Mouse (Mus musculus): ENCODE measurements around the gene Bri3bp. TPM values are rescaled to one million over a fixed set of nuclear protein-coding genes. Genes with fewer than 3 reads are reported as not detected.

Gene Bri3bp
- polyA plus RNA-seq, 1 experiment: 45.8 TPM

GRCm38 (mm10) chr5:125466483-125466882 lies 25.1 kb downstream of the Bri3bp start:
- no peaks in the 10 kb centered on the region for H3K27me3 ChIP-seq (ENCODE audit: control insufficient read depth, insufficient read depth, low read length, poor library complexity, severe bottlenecking)
- no peak overlapping the region for H3K4me3 ChIP-seq (ENCODE audit: low read depth, low read length)
- H3K4me1 ChIP-seq (ENCODE audit: control insufficient read depth, insufficient read depth, low read length): peaks cover 4% of the 10 kb centered on the region
- TF ChIP-seq EP300 (IDR thresholded peaks at IDR 0.05; ENCODE audit: insufficient read depth, low read depth, low read length): no peak
- TF ChIP-seq CTCF (IDR thresholded peaks at IDR 0.05; ENCODE audit: low read depth, low read length): no peak
- no peak for TF ChIP-seq POLR2A (IDR thresholded peaks at IDR 0.05; ENCODE audit: insufficient read depth, low read length)
- no peaks in the 10 kb centered on the region for H3K9me3 ChIP-seq (replicated peaks; ENCODE audit: control insufficient read depth, insufficient read depth, low read length, poor library complexity, severe bottlenecking)
- no peak overlapping the region for H3K27ac ChIP-seq (ENCODE audit: insufficient read depth, low read length)
- no peak overlapping the region for H3K9ac ChIP-seq (ENCODE audit: low read depth, poor library complexity, severe bottlenecking)
- H3K36me3 ChIP-seq (ENCODE audit: control insufficient read depth, insufficient read depth, low read length, poor library complexity, severe bottlenecking): no peaks in the 10 kb centered on the region

- Histone ChIP-seq H3K27ac (ENCODE audit: insufficient read depth, low read length) (no peak overlapping the region), H3K27me3 (ENCODE audit: control insufficient read depth, insufficient read depth, low read length, poor library complexity, severe bottlenecking) (no peaks in the 10 kb centered on the region), H3K4me1 (ENCODE audit: control insufficient read depth, insufficient read depth, low read length) (peaks cover 4% of the 10 kb centered on the region), H3K36me3 (ENCODE audit: control insufficient read depth, insufficient read depth, low read length, poor library complexity, severe bottlenecking) (no peaks in the 10 kb centered on the region), H3K9me3 (replicated peaks; ENCODE audit: control insufficient read depth, insufficient read depth, low read length, poor library complexity, severe bottlenecking) (no peaks in the 10 kb centered on the region), H3K9ac (ENCODE audit: low read depth, poor library complexity, severe bottlenecking) (no peak overlapping the region), H3K4me3 (ENCODE audit: low read depth, low read length) (no peak overlapping the region)
- TF ChIP-seq POLR2A (IDR thresholded peaks at IDR 0.05; ENCODE audit: insufficient read depth, low read length) (no peak), CTCF (IDR thresholded peaks at IDR 0.05; ENCODE audit: low read depth, low read length) (no peak), EP300 (IDR thresholded peaks at IDR 0.05; ENCODE audit: insufficient read depth, low read depth, low read length) (no peak)
These were observed 25.9 kb downstream of the Bri3bp start for GRCm38 (mm10) chr5:125467261-125467660.

GRCm38 (mm10) chr5:125470713-125471112 lies 29.3 kb downstream of the Bri3bp start:
- no peak overlapping the region for H3K27ac ChIP-seq (ENCODE audit: insufficient read depth, low read length)

DNA sequence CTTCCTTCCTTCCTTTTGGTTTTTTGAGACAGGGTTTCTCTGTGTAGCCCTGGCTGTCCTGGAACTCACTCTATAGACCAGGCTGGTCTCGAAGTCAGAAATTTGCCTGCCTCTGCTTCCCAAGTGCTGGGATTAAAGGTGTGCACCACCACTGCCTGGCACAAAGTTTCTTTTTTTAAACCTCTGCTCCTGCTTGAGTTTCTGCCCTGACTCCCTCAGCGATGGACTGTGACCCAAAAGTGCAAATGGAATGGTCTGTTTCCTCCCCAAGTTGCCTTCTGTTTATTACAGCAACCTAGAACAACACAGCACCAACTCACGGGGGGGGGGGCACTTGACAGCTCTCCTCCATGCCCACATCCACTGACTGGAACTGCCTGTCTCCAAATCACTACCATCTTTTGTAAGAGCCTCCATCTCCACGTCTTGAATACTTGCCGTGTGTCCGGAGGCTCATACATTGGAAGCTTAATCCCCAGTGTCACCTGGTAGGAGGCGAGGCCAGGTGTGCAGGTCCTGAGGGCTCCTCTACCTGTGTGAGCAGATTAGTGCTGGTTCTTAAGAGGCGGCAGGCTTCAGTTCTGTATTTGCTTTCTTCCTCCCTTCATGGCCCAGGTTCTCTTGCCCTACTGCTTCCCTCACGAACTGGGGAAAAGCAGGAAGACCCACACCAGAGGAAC lies 31.6 kb downstream of the Bri3bp start:
- TF ChIP-seq POLR2A (IDR thresholded peaks at IDR 0.05; ENCODE audit: insufficient read depth, low read length) (no peak), CTCF (IDR thresholded peaks at IDR 0.05; ENCODE audit: low read depth, low read length) (no peak), EP300 (IDR thresholded peaks at IDR 0.05; ENCODE audit: insufficient read depth, low read depth, low read length) (no peak)
- Histone ChIP-seq H3K4me3 (ENCODE audit: low read depth, low read length) (no peak overlapping the region), H3K36me3 (ENCODE audit: control insufficient read depth, insufficient read depth, low read length, poor library complexity, severe bottlenecking) (no peaks in the 10 kb centered on the region), H3K27ac (ENCODE audit: insufficient read depth, low read length) (no peak overlapping the region), H3K4me1 (ENCODE audit: control insufficient read depth, insufficient read depth, low read length) (no peaks in the 10 kb centered on the region), H3K9ac (ENCODE audit: low read depth, poor library complexity, severe bottlenecking) (no peak overlapping the region), H3K27me3 (ENCODE audit: control insufficient read depth, insufficient read depth, low read length, poor library complexity, severe bottlenecking) (no peaks in the 10 kb centered on the region), H3K9me3 (replicated peaks; ENCODE audit: control insufficient read depth, insufficient read depth, low read length, poor library complexity, severe bottlenecking) (no peaks in the 10 kb centered on the region)

More at GRCm38 (mm10) chr5:125470713-125471112, 29.3 kb downstream of the Bri3bp start:
- Histone ChIP-seq H3K9me3 (replicated peaks; ENCODE audit: control insufficient read depth, insufficient read depth, low read length, poor library complexity, severe bottlenecking) (no peaks in the 10 kb centered on the region), H3K9ac (ENCODE audit: low read depth, poor library complexity, severe bottlenecking) (no peak overlapping the region), H3K36me3 (ENCODE audit: control insufficient read depth, insufficient read depth, low read length, poor library complexity, severe bottlenecking) (no peaks in the 10 kb centered on the region), H3K4me3 (ENCODE audit: low read depth, low read length) (no peak overlapping the region), H3K4me1 (ENCODE audit: control insufficient read depth, insufficient read depth, low read length) (peaks cover 2% of the 10 kb centered on the region), H3K27me3 (ENCODE audit: control insufficient read depth, insufficient read depth, low read length, poor library complexity, severe bottlenecking) (no peaks in the 10 kb centered on the region)
- TF ChIP-seq CTCF (IDR thresholded peaks at IDR 0.05; ENCODE audit: low read depth, low read length) (no peak), EP300 (IDR thresholded peaks at IDR 0.05; ENCODE audit: insufficient read depth, low read depth, low read length) (no peak), POLR2A (IDR thresholded peaks at IDR 0.05; ENCODE audit: insufficient read depth, low read length) (no peak)

DNA sequence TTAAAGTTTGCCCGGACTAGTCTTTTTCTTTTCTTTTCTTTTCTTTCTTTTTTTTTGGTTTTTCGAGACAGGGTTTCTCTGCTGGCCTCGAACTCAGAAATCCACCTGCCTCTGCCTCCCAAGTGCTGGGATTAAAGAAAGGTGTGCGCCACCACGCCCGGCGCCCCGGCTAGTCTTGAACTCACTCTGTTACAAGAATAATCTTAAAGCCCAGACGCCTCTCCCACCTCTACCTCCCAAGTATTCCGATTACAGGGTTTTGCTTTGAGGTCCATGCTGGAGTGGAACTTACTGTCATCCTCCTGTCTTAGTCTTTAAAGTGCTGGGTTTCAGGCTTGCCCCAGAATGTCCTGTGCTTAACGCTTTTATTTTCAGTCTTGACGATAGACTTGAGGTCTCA lies 33.7 kb downstream of the Bri3bp start:
- H3K4me3 ChIP-seq (ENCODE audit: low read depth, low read length): peak overlapping the region; percentile 58
- no peak for TF ChIP-seq POLR2A (IDR thresholded peaks at IDR 0.05; ENCODE audit: insufficient read depth, low read length)
- TF ChIP-seq CTCF (IDR thresholded peaks at IDR 0.05; ENCODE audit: low read depth, low read length): no peak
- no peaks in the 10 kb centered on the region for H3K36me3 ChIP-seq (ENCODE audit: control insufficient read depth, insufficient read depth, low read length, poor library complexity, severe bottlenecking)
- no peak overlapping the region for H3K27ac ChIP-seq (ENCODE audit: insufficient read depth, low read length)
- H3K27me3 ChIP-seq (ENCODE audit: control insufficient read depth, insufficient read depth, low read length, poor library complexity, severe bottlenecking): no peaks in the 10 kb centered on the region
- no peaks in the 10 kb centered on the region for H3K9me3 ChIP-seq (replicated peaks; ENCODE audit: control insufficient read depth, insufficient read depth, low read length, poor library complexity, severe bottlenecking)
- 0 out of 2 replicates have a peak overlapping the region, but pooled peaks have one; percentile 17 for H3K9ac ChIP-seq (ENCODE audit: low read depth, poor library complexity, severe bottlenecking)
- no peaks in the 10 kb centered on the region for H3K4me1 ChIP-seq (ENCODE audit: control insufficient read depth, insufficient read depth, low read length)

GRCm38 (mm10) chr5:125475601-125476285 lies 34.4 kb downstream of the Bri3bp start, which contains the start of gene Aacs:
Aacs (plus strand) TSS chr5:125475814.
- Histone ChIP-seq H3K4me1 (ENCODE audit: control insufficient read depth, insufficient read depth, low read length) (no peaks in the 10 kb centered on the region), H3K36me3 (ENCODE audit: control insufficient read depth, insufficient read depth, low read length, poor library complexity, severe bottlenecking) (no peaks in the 10 kb centered on the region), H3K9me3 (replicated peaks; ENCODE audit: control insufficient read depth, insufficient read depth, low read length, poor library complexity, severe bottlenecking) (no peaks in the 10 kb centered on the region), H3K9ac (ENCODE audit: low read depth, poor library complexity, severe bottlenecking) (peak within 1 kb of the TSS; percentile 21), H3K4me3 (ENCODE audit: low read depth, low read length) (peak within 1 kb of the TSS; percentile 64), H3K27me3 (ENCODE audit: control insufficient read depth, insufficient read depth, low read length, poor library complexity, severe bottlenecking) (no peaks in the 10 kb centered on the region), H3K27ac (ENCODE audit: insufficient read depth, low read length) (no peak within 1 kb of the TSS)
- TF ChIP-seq POLR2A (IDR thresholded peaks at IDR 0.05; ENCODE audit: insufficient read depth, low read length) (peak; percentile 88), CTCF (IDR thresholded peaks at IDR 0.05; ENCODE audit: low read depth, low read length) (no peak), EP300 (IDR thresholded peaks at IDR 0.05; ENCODE audit: insufficient read depth, low read depth, low read length) (peak; percentile 78)
